Mouse (Mus musculus) limb, embryonic 13.5 days (tissue): Measurements from ENCODE around the gene Gm20481. TPM values are rescaled to one million over a fixed set of nuclear protein-coding genes. Genes with fewer than 3 reads are reported as not detected.
"Not testable (repeated sequence)": the region's sequence is repeated elsewhere in the genome, so short reads cannot be mapped to it uniquely, and the experiment has no call there.

Experiments used
- ATAC-seq: fragments of 200-750 bp; cut with Nextera tagmentation; 2 replicates; pipeline ENCODE4 v1.8.0; 2017; ENCODE audit warnings: low read depth, moderate number of reproducible peaks, moderate TSS enrichment; ENCODE audit not compliant: low FRiP score
- H3K27ac ChIP-seq: fragments of 300-500 bp; sonication (generic); 2 replicates; pipeline ENCODE4 v1.5.1; 2015; ENCODE audit warnings: inconsistent platforms, mild to moderate bottlenecking, moderate library complexity
- H3K27me3 ChIP-seq: fragments of 300-500 bp; sonication (generic); 2 replicates; pipeline ENCODE4 v1.6.1; 2015; ENCODE audit warnings: mild to moderate bottlenecking, inconsistent platforms
- H3K36me3 ChIP-seq: fragments of 300-500 bp; sonication (generic); 2 replicates; pipeline ENCODE4 v1.6.1; 2015; ENCODE audit warnings: inconsistent platforms, mild to moderate bottlenecking, moderate library complexity
- H3K4me1 ChIP-seq: fragments of 300-500 bp; sonication (generic); 2 replicates; pipeline ENCODE4 v1.6.1; 2015; ENCODE audit warnings: inconsistent platforms
- H3K4me2 ChIP-seq: fragments of 300-500 bp; sonication (generic); replicated peaks from 2 replicates; pipeline ENCODE4 v1.6.1; 2015; ENCODE audit warnings: inconsistent platforms, mild to moderate bottlenecking, moderate library complexity
- H3K4me3 ChIP-seq: fragments of 300-500 bp; sonication (generic); 2 replicates; pipeline ENCODE4 v1.5.1; 2015; ENCODE audit warnings: moderate library complexity, mild to moderate bottlenecking, inconsistent platforms
- H3K9ac ChIP-seq: fragments of 300-500 bp; sonication (generic); 2 replicates; pipeline ENCODE4 v1.6.1; 2015; ENCODE audit warnings: mild to moderate bottlenecking, inconsistent platforms
- H3K9me3 ChIP-seq: fragments of 300-500 bp; sonication (generic); 2 replicates; pipeline ENCODE4 v1.6.1; 2016; ENCODE audit warnings: inconsistent platforms
- WGBS: fragments of 180-500 bp; shearing (Covaris S2); methylation state at CpG from one replicate; pipeline ENCODE4 v1.1.7; 2015; 5-methylcytosine and 5-hydroxymethylcytosine counted together
- polyA plus RNA-seq: library from polyadenylated mRNA; unstranded; fragments of >200 nt; fragmentation: Nextera tagmentation; extraction: Ambion mirVana; gene quantifications from 2 replicates; pipeline ENCODE4 v1.2.1, GENCODE M21; 2015

Gm20481 gene
- polyA plus RNA-seq, 1 experiment from 2014 or later, result not detected

DNA sequence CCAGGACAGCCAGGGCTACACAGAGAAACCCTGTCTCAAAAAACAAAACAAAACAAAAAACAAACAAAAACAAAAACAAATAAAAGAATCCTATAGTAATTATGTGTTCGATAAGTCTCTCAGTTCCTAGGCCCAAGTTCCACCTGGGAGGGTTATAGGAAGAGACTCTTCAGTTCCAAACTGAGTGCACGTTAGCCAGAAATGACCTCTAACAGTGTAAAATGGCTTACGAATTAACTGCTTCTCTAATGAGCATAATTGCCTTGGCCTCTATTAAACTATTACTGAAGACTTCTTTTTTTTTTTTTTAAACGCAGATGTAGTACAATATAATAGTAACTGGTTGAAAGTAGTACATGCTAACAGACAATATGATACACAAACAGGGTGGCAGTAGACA lies 15.8 kb upstream of the Gm20481 start:
- peaks cover 19% of the 10 kb centered on the region for H3K36me3 ChIP-seq
- no peak overlapping the region for H3K27ac ChIP-seq
- H3K4me3 ChIP-seq, result no peak overlapping the region
- ATAC-seq, result no peak
- H3K9me3 ChIP-seq, result no peaks in the 10 kb centered on the region
- peaks cover 13% of the 10 kb centered on the region for H3K4me1 ChIP-seq
- H3K9ac ChIP-seq, result no peak overlapping the region
- no peak overlapping the region for H3K4me2 ChIP-seq
- peaks cover 24% of the 10 kb centered on the region for H3K27me3 ChIP-seq
- WGBS, result 91% methylated on average over 4 of the region's 4 CpGs

DNA sequence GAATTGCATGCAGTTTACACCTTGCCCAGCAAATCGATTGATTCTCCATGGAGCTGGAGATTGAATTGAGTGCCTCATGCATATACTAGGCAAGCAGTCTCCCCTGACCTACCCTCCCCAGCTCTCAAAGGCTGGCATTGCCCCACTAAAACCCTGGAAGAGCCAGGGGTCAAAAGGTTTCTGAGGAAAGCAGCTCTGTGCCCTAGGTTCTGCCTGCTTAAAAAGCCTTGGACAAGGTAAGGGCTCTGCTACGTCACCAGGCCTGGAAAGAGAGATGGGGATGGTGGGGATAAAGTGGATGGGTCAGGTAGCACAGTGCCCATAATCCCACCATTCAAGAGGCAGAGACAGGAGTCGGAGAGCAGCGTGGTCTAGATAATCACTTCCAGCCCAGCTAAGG lies 14.9 kb upstream of the Gm20481 start:
- WGBS, result 66% methylated on average over 4 of the region's 4 CpGs
- Histone ChIP-seq H3K4me3 (no peak overlapping the region), H3K9ac (peak overlapping the region; percentile 25; the same call in 1 of the 2 replicates), H3K27me3 (peaks cover 24% of the 10 kb centered on the region), H3K4me2 (no peak overlapping the region), H3K36me3 (peaks cover 12% of the 10 kb centered on the region), H3K4me1 (peaks cover 14% of the 10 kb centered on the region), H3K27ac (no peak overlapping the region), H3K9me3 (no peaks in the 10 kb centered on the region)
- no peak for ATAC-seq

DNA sequence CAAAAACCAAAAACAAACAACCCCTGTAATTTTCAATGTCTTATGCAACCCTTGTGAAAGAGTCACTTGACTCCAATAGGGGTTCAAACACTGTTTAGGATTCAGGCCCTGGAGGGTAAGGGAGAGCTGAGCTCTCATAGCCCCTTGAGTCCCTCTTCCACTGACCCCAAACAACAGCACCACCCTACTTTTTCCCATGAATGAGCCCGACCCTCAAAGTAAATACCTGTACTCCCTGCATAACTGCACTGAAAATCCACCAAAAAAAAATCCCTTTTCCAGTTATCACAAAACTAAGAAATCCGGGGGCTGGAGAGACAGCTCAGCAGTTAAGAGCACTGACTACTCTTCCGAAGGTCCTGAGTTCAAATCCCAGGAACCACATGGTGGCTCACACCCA lies 13.8 kb upstream of the Gm20481 start:
- peaks cover 24% of the 10 kb centered on the region for H3K27me3 ChIP-seq
- ATAC-seq, result no peak
- no peak overlapping the region for H3K27ac ChIP-seq
- H3K36me3 ChIP-seq, result peaks cover 2% of the 10 kb centered on the region
- H3K4me2 ChIP-seq, result no peak overlapping the region
- H3K9ac ChIP-seq, result no peak overlapping the region
- WGBS, result 80% methylated on average over 3 of the region's 3 CpGs
- H3K4me3 ChIP-seq, result no peak overlapping the region
- H3K4me1 ChIP-seq, result peaks cover 12% of the 10 kb centered on the region
- H3K9me3 ChIP-seq, result no peaks in the 10 kb centered on the region

DNA sequence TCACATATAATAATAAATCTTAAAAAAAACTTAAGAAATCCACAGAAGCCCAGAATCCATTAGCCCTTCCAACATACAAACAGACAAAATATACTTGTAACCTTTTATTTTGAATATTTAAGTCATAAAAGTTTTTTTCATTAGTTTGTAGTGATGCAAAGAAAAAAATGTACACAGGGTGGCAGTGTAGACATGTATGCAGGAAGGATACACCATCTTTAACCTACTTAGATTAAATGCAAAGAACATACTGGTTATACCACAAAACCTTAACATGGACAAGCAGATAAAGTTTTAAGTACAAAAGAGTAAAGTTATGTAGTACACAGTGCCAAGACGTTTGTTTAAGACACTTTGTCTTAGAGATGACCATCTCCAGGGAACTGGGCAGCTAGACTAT lies 13.4 kb upstream of the Gm20481 start:
- H3K4me1 ChIP-seq, result peaks cover 8% of the 10 kb centered on the region
- no peak overlapping the region for H3K4me3 ChIP-seq
- no peaks in the 10 kb centered on the region for H3K36me3 ChIP-seq
- no peak for ATAC-seq
- WGBS, result 40% methylated on average over 1 of the region's 1 CpGs
- H3K9me3 ChIP-seq, result no peaks in the 10 kb centered on the region
- H3K9ac ChIP-seq, result no peak overlapping the region
- no peak overlapping the region for H3K4me2 ChIP-seq
- peaks cover 24% of the 10 kb centered on the region for H3K27me3 ChIP-seq
- H3K27ac ChIP-seq, result no peak overlapping the region

DNA sequence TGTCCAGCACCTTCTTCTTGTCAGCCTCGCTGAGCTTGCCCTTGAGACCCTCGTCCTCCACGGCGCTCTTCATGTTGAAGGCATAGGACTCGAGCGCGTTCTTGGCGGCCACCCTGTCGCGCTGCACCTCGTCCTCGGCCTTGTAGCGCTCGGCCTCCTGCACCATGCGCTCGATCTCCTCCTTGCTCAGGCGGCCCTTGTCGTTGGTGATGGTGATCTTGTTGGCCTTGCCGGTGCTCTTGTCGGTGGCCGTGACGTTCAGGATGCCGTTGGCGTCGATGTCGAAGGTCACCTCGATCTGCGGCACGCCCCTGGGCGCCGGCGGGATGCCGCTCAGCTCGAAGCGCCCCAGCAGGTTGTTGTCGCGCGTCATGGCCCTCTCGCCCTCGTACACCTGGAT lies 12.4 kb upstream of the Gm20481 start:
- ATAC-seq, H3K9ac ChIP-seq, H3K4me1 ChIP-seq, H3K4me3 ChIP-seq, H3K27ac ChIP-seq, H3K4me2 ChIP-seq, H3K9me3 ChIP-seq, H3K36me3 ChIP-seq: not testable (repeated sequence)
- peaks cover 26% of the 10 kb centered on the region for H3K27me3 ChIP-seq
- WGBS, result 20% methylated on average over 35 of the region's 40 CpGs

DNA sequence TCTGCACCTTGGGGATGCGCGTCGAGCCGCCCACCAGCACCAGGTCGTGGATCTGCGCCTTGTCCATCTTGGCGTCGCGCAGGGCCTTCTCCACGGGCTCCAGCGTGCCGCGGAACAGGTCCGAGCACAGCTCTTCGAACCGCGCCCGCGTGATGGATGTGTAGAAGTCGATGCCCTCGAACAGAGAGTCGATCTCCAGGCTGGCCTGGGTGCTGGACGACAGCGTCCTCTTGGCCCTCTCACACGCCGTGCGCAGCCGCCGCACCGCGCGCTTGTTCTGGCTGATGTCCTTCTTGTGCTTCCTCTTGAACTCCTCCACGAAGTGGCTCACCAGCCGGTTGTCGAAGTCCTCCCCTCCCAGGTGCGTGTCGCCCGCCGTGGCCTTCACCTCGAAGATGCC lies 11.7 kb upstream of the Gm20481 start:
- H3K9me3 ChIP-seq, H3K27ac ChIP-seq, H3K9ac ChIP-seq, ATAC-seq, H3K4me3 ChIP-seq, H3K4me2 ChIP-seq, H3K36me3 ChIP-seq, H3K4me1 ChIP-seq: not testable (repeated sequence)
- WGBS, result 34% methylated on average over 26 of the region's 40 CpGs
- peaks cover 28% of the 10 kb centered on the region for H3K27me3 ChIP-seq

DNA sequence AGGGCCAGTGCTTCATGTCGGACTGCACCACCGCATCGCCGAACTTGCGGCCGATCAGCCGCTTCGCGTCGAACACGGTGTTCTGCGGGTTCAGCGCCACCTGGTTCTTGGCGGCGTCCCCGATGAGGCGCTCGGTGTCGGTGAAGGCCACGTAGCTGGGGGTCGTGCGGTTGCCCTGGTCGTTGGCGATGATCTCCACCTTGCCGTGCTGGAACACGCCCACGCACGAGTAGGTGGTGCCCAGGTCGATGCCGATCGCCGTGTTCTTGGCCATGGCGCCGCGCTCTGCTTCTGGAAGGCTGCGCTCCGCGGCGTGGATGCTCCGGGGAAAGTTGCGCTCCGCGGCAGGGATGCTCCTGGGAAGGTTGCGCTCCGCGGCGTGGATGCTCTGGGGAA lies 11.0 kb upstream of the Gm20481 start:
- peak; percentile 25 for ATAC-seq
- not testable (repeated sequence) for H3K4me1 ChIP-seq, H3K9ac ChIP-seq, H3K27ac ChIP-seq, H3K9me3 ChIP-seq, H3K36me3 ChIP-seq
- peak overlapping the region; percentile 68 for H3K4me2 ChIP-seq
- H3K27me3 ChIP-seq, result peaks cover 36% of the 10 kb centered on the region
- WGBS, result 1% methylated on average over 24 of the region's 47 CpGs
- H3K4me3 ChIP-seq, result peak overlapping the region; percentile 53

DNA sequence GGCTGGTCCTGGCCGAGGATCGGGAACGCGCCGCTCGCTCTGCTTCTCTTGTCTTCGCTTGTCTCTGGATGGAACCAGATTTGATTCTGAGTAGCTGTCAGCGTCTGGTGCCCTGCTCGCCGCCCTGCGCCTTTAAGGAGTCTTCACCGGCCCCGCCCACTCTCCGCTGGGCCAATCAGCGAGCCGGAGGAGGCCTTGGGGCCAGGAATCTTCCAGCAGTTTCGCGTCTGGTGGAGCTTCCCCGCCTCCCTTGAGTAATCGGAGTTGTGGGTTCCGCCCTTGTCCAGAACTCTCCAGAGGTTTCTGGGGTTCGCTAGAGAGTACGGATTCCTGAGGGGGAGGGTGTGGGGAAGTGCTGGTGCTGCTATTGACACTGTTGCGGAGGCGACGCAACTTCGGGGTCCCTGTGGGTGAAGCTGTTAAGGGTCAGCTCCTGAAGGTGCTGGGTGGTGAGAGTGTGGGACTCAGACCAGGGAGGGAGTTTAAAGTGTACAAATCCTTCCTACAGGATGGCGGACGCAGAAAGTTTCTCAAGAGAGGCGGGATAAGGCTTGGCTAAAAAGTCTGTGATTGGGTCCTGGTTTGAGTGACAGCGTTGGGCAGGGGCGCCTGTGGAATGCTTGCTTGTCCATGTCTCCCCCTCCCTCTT lies 10.5 kb upstream of the Gm20481 start, which contains the start of gene Hspa1b:
Gene Hspa1b, minus strand, starts transcription at position 109 of the 649 bp plus-strand sequence.
- not testable (repeated sequence) for H3K9me3 ChIP-seq, H3K4me1 ChIP-seq, H3K36me3 ChIP-seq
- Histone ChIP-seq H3K4me2 (peak within 1 kb of the TSS; percentile 68), H3K27me3 (peaks cover 36% of the 10 kb centered on the region), H3K27ac (peak within 1 kb of the TSS; percentile 87), H3K4me3 (peak within 1 kb of the TSS; percentile 53), H3K9ac (peak within 1 kb of the TSS; percentile 70)
- under 1% methylated on average over 28 of the region's 32 CpGs for WGBS
- ATAC-seq, result peak; percentile 93

DNA sequence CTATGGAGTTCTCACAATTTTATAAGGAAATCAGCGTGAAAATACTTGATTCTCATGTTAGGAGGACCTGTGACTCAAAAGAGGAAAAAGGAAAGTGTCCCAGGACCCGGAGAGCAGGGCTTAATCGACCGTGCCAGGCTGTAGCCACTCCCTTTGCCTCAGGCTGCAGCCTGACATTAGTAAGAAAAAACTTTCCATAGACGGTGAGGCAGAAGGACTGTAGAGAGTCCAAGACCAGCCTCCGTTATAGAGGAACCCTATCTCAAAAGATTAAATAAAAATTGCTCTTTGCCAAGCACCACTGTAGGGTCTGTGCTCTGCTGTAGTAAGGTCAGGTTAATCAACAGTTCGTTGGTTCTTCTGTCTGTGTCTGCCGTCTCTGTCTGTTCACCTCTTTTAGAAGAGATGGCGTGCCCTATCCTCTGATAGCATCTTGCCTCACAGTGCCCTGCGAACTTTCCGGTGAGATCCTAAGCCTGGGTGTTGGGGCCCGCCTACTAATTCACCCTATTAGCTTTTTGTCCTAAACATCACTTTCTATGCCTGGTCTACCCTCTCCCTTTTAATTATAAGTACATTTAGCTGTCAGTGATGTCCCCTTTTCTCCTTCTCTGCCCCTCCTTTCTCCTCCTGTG lies 9.7 kb upstream of the Gm20481 start:
- H3K27me3 ChIP-seq, result peaks cover 37% of the 10 kb centered on the region
- ATAC-seq, result no peak
- H3K4me2 ChIP-seq, result peak overlapping the region; percentile 68
- H3K4me3 ChIP-seq, result peak overlapping the region; percentile 53
- H3K9me3 ChIP-seq, result no peaks in the 10 kb centered on the region
- 11% methylated on average over 12 of the region's 12 CpGs for WGBS
- peak overlapping the region; percentile 87 for H3K27ac ChIP-seq
- H3K4me1 ChIP-seq, result peaks cover 8% of the 10 kb centered on the region
- H3K36me3 ChIP-seq, result no peaks in the 10 kb centered on the region
- H3K9ac ChIP-seq, result peak overlapping the region; percentile 70

DNA sequence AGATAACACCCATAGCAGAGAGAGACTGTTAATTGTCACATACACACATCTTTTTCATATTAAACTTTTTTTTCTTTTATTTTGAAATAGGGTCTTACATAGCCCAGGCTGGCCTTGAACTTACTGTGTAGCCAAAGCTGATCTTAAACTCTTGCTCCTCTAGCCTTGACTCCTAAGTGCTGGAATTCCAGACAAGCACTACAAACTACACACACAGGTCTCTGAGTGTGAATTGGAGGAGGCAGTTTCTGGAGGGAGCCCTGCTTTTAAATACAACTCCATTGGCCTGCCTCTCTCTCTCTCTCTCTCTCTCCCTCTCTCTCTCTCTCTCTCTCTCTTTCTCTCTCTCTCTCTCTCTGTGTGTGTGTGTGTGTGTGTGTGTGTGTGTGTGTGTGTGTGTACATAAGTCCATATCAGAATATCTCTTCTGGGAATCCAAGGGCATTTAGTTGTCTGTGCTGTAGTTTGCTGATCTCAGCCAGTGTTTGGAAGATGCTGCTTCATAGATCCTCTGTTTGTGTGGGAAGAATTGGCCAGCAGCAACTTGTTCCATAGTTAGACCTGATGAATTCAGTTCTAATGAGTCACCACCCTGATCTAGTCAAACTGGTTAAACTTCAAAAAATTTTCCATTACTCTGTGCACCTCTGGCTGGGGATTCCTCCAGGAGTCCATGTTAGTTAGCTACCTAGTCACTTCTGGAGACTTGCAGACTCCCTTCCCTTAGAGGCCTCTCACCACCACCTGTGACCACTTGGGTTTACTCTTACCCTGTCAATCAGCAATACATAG lies 8.8 kb upstream of the Gm20481 start:
- Histone ChIP-seq H3K9ac (no peak overlapping the region), H3K36me3 (no peaks in the 10 kb centered on the region), H3K27ac (no peak overlapping the region), H3K27me3 (peaks cover 28% of the 10 kb centered on the region), H3K9me3 (no peaks in the 10 kb centered on the region), H3K4me1 (peaks cover 8% of the 10 kb centered on the region), H3K4me3 (no peak overlapping the region), H3K4me2 (no peak overlapping the region)
- no peak for ATAC-seq

DNA sequence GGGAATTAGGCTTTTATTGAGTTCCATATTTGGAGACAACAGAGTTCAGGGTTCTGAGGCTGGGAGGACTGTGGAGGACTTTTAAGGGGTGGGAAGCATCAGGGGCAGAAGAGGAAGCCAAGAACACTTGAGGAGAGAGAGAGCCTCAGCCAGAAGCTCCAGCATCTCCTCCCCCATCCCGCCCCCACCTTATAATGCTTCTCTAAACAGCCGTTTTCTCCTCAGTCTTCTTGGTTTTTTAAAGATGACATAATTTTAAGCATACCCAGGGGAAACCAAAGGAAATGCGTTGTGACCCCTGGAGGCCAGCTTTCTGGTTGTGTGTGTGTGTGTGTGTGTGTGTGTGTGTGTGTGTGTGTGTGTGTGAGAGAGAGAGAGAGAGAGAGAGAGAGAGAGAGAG lies 7.6 kb upstream of the Gm20481 start:
- H3K4me2 ChIP-seq, result no peak overlapping the region
- H3K9ac ChIP-seq, result no peak overlapping the region
- H3K9me3 ChIP-seq, result no peaks in the 10 kb centered on the region
- ATAC-seq, result no peak
- H3K27ac ChIP-seq, result no peak overlapping the region; the same call in 1 of the 2 replicates
- peaks cover 8% of the 10 kb centered on the region for H3K4me1 ChIP-seq
- no peaks in the 10 kb centered on the region for H3K36me3 ChIP-seq
- WGBS, result 25% methylated on average over 3 of the region's 3 CpGs
- H3K27me3 ChIP-seq, result peaks cover 18% of the 10 kb centered on the region; the same call in 1 of the 2 replicates
- no peak overlapping the region for H3K4me3 ChIP-seq

DNA sequence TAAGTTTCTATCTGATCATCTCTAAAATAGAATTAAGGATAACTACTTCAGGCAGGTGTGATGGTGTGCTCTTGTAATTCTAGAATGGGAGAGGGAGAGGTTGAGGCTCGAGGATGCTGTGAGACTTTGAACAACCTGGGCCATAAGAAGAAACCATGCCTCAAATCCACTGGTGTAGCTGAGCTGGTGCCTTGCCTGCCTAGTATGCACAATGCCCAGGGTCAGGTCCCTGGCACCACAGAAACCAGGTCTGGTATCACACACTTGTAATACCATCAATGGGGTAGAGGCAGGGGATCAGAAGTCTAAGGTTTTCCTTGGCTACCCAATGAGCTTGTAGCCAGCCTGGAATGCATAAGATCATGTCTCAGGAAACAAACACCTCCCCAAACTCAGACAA lies 6.9 kb upstream of the Gm20481 start:
- H3K36me3 ChIP-seq, result no peaks in the 10 kb centered on the region

More for the DNA sequence above, 6.9 kb upstream of the Gm20481 start:
- Histone ChIP-seq H3K4me3 (no peak overlapping the region), H3K9me3 (no peaks in the 10 kb centered on the region), H3K27ac (no peak overlapping the region), H3K4me1 (peaks cover 8% of the 10 kb centered on the region), H3K9ac (peak overlapping the region; percentile 2; the same call in 1 of the 2 replicates), H3K4me2 (no peak overlapping the region), H3K27me3 (peaks cover 25% of the 10 kb centered on the region)
- no peak for ATAC-seq
- WGBS, result 66% methylated on average over 1 of the region's 1 CpGs
